Mouse (Mus musculus): ENCODE measurements around the gene Slc8a2. TPM values are rescaled to one million over a fixed set of nuclear protein-coding genes. Genes with fewer than 3 reads are reported as not detected.

Gene Slc8a2
- polyA plus RNA-seq, 1 experiment from 2014 or later = 0.13 TPM

DNA sequence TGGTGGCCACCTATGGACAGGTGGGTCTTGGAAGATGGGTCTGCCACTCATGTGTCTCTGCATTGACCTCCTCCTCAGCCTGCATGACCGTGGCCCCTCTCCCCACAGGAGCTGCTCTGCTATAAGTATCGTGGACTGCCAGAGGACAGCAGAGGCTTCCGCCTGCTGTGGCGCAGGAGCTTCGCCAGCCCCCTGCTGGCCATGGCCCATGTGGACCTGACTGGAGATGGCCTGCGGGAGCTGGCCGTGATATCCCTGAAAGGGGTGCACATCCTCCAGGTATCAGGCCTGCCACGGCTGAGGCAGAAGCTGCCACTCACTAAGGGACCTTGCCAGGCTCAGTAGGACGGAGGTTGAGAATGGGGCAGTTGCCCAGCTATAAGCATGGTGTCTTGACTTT, 3.8 kb upstream of the Slc8a2 start:
- H3K27ac ChIP-seq = no peak overlapping the region
- no peaks in the 10 kb centered on the region for H3K27me3 ChIP-seq
- H3K4me1 ChIP-seq (replicated peaks) = peaks cover 27% of the 10 kb centered on the region
- H3K9me3 ChIP-seq (replicated peaks) = no peaks in the 10 kb centered on the region
- H3K4me3 ChIP-seq = no peak overlapping the region
- H3K36me3 ChIP-seq = peaks cover 11% of the 10 kb centered on the region
- no peak overlapping the region for H3K9ac ChIP-seq
- no peak for ATAC-seq (replicated peaks; ENCODE audit: insufficient number of reproducible peaks, insufficient read depth, low FRiP score, low read depth)
- 79% methylated on average over 9 of the region's 9 CpGs for WGBS
- no peak overlapping the region for H3K4me2 ChIP-seq

DNA sequence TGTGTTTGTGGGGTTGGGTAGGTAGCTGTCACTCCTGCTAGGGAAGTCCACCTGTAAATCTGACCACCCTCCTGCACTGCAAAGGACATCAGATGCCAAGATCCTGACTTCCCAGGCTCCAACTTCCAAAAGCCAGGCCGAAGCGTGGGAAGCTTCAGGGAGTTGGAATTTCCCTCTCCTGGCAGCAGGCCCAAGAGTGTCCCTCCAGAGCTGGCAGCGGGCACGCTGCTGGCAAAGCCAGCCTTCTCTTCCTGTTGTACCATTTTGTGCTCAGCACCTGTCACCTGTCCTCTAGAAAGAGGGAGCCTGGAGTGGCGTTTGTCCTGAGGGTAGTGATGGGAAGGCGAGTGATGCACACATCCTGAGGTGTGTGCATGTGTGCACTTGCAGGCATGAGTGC, 1.3 kb upstream of the Slc8a2 start:
- no peaks in the 10 kb centered on the region for H3K27me3 ChIP-seq
- H3K4me2 ChIP-seq = peak overlapping the region; percentile 85; the same call in 1 of the 2 replicates
- 53% methylated on average over 6 of the region's 6 CpGs for WGBS

DNA sequence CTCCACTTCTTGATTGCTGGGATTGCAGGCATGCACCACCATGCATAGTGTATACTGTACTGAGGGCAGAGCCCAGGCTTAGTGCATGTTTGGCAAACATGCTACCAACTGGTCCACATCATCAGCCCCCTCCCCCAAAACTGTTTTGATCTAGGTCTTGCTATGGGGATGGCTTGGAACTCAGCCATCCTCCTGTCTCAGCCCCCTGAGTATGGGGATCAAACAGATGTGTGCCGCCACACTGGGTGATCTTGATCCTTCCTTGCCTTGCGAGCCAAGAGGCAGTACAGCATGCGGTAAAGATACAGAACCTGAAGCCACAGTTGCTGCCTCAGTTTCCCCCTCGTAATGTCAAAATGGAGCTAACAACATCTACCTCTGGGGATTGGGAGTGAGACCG, 727 bp upstream of the Slc8a2 start:
- Histone ChIP-seq H3K9me3 (replicated peaks) (no peaks in the 10 kb centered on the region), H3K4me1 (replicated peaks) (peaks cover 37% of the 10 kb centered on the region), H3K4me3 (peak overlapping the region; percentile 60), H3K9ac (0 out of 2 replicates have a peak overlapping the region, but pooled peaks have one; percentile 33), H3K27ac (peak overlapping the region; percentile 88), H3K4me2 (peak overlapping the region; percentile 85), H3K36me3 (peaks cover 11% of the 10 kb centered on the region), H3K27me3 (no peaks in the 10 kb centered on the region)
- ATAC-seq (replicated peaks; ENCODE audit: insufficient number of reproducible peaks, insufficient read depth, low FRiP score, low read depth) = no peak
- WGBS = 49% methylated on average over 5 of the region's 5 CpGs

More for the DNA sequence above, 1.3 kb upstream of the Slc8a2 start:
- peak overlapping the region; percentile 88 for H3K27ac ChIP-seq
- no peak for ATAC-seq (replicated peaks; ENCODE audit: insufficient number of reproducible peaks, insufficient read depth, low FRiP score, low read depth)
- H3K9me3 ChIP-seq (replicated peaks) = no peaks in the 10 kb centered on the region
- no peak overlapping the region for H3K9ac ChIP-seq
- H3K4me3 ChIP-seq = no peak overlapping the region
- peaks cover 11% of the 10 kb centered on the region for H3K36me3 ChIP-seq
- H3K4me1 ChIP-seq (replicated peaks) = peaks cover 37% of the 10 kb centered on the region

DNA sequence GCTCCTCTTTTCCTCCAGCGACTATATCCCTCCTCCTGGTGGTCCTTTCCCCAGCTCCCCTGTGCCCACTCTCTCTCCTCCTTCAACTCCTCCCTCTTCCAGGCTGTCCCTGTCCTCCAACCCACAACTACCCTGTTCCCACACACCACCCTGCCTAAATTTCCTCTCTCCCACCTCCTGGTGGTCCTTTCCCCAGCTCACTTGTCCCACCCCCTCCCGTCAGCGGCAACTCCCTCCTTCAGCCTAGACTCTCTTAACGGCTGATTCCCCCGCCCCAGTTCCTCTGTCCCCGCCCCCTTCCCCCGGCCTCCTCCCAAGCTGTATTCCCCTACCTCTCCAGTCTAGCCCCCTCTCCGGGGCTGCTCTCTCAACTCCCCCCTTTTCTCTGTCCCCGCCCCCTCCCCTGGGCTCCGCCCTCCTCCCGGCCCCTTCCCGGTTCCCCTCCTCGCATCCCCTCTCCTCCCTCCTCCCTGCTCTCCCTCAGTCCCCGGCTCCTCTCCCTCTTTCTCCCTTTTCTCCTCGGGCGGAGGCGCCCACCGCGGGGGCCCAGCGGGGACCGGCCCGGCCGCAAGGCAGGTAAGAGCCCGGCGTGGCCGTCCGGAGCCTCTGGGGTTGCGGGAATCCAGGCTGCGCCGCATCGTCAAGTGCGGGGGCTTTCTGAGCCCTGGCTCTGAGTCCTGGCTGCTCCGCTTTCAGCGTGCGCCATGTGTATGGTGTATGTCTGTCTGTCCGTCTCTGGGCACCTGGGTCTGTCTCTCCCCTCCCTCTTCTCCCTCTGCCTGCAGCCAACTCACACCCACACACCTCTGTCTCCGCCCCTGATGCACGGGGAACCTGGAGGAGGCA, 443 bp downstream of the Slc8a2 start:
- Histone ChIP-seq H3K4me1 (replicated peaks) (peaks cover 37% of the 10 kb centered on the region), H3K27me3 (no peaks in the 10 kb centered on the region), H3K4me3 (peak overlapping the region; percentile 60), H3K4me2 (peak overlapping the region; percentile 85), H3K9ac (peak overlapping the region; percentile 62), H3K36me3 (peaks cover 9% of the 10 kb centered on the region), H3K27ac (peak overlapping the region; percentile 88), H3K9me3 (replicated peaks) (no peaks in the 10 kb centered on the region)
- under 1% methylated on average over 32 of the region's 38 CpGs for WGBS
- peak; percentile 60 for ATAC-seq (replicated peaks; ENCODE audit: insufficient number of reproducible peaks, insufficient read depth, low FRiP score, low read depth)

DNA sequence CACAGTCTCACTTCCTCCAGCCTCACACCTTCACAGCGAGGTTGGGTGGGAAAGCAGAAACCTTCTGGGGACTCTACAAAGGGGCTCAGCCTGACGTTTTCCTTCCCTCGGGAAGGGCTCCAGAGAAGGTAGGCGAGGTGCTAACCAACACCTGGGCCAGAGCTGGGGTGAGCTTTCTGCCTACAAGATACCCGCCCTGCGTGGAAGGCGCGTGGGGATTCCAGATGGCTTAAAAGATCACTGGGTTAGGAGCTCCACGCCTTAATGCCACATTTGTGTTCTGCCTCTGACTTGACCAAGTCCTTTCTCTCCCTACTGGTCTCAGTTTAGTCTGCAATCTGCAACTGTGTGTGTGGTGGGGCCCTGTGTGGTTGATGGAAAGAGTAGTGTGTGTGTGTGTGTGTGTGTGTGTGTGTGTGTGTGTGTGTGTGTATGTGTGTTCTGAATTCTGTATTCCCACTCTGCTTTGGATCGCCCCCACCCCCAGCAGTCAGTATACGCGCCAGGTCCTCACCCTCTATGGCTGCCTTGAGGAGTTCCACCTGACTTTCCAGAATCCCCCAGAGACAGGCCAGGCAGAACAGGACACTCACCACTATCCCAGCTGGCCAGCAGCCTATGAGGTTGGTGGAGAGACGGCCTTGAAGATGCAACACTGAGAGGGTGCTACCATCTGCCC, 1.5 kb downstream of the Slc8a2 start:
- Histone ChIP-seq H3K9me3 (replicated peaks) (no peaks in the 10 kb centered on the region), H3K36me3 (0 out of 2 replicates have a peak, but pooled peaks cover under 1% of the 10 kb centered on the region), H3K4me3 (peak overlapping the region; percentile 60), H3K4me1 (replicated peaks) (peaks cover 37% of the 10 kb centered on the region), H3K4me2 (peak overlapping the region; percentile 85), H3K9ac (no peak overlapping the region), H3K27me3 (no peaks in the 10 kb centered on the region), H3K27ac (no peak overlapping the region)
- WGBS = 41% methylated on average over 13 of the region's 13 CpGs
- no peak for ATAC-seq (replicated peaks; ENCODE audit: insufficient number of reproducible peaks, insufficient read depth, low FRiP score, low read depth)

DNA sequence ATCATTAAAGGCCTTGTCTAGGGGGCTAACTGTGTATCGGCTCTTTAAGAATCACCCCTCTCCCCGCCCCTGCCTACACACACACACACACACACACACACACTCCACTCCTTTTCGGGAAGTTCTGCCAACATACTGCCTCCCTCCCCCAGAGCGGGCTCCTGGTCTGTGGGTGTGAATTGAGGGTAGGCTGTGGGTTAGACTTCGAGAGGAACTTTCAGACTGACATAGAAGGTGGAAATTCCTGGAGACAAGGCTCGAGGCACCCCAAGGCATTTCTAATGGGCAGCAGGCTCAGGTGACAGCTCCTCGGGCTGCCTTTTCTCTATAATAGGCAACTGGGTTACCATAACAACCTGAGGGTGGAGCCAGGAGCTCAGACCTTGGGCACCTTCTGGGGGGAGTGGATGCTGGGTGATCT, 2.5 kb downstream of the Slc8a2 start:
- no peak overlapping the region for H3K4me3 ChIP-seq
- 12% methylated on average over 7 of the region's 7 CpGs for WGBS
- H3K9me3 ChIP-seq (replicated peaks) = no peaks in the 10 kb centered on the region
- no peak overlapping the region for H3K9ac ChIP-seq
- peaks cover 37% of the 10 kb centered on the region for H3K4me1 ChIP-seq (replicated peaks)
- no peak for ATAC-seq (replicated peaks; ENCODE audit: insufficient number of reproducible peaks, insufficient read depth, low FRiP score, low read depth)
- no peak overlapping the region for H3K27ac ChIP-seq
- no peaks in the 10 kb centered on the region for H3K27me3 ChIP-seq
- no peak overlapping the region for H3K4me2 ChIP-seq
- H3K36me3 ChIP-seq = no peaks in the 10 kb centered on the region

DNA sequence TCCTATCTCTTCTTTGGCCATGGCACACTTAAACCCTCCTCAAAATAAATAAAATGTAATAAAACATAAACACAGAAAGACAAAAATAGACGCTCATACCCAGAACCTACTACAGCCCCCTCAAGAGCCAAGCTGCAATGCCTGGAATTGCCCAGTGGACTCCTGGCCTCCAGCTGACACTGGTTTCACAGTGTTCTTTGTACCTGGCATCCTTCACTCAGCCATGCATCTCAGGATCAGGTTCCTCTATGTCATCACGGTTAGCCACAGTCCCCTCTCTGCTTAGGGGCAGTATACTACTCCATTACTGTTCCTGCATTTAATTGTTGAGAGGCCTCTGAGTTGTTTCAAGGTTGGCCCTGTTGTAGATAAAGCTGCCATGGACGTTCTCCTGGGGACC, 3.3 kb downstream of the Slc8a2 start:
- WGBS = 55% methylated on average over 3 of the region's 3 CpGs
- Histone ChIP-seq H3K27ac (no peak overlapping the region), H3K27me3 (no peaks in the 10 kb centered on the region), H3K9me3 (replicated peaks) (no peaks in the 10 kb centered on the region), H3K36me3 (no peaks in the 10 kb centered on the region), H3K4me1 (replicated peaks) (peaks cover 36% of the 10 kb centered on the region), H3K4me2 (no peak overlapping the region), H3K9ac (no peak overlapping the region), H3K4me3 (no peak overlapping the region)
- ATAC-seq (replicated peaks; ENCODE audit: insufficient number of reproducible peaks, insufficient read depth, low FRiP score, low read depth) = no peak

DNA sequence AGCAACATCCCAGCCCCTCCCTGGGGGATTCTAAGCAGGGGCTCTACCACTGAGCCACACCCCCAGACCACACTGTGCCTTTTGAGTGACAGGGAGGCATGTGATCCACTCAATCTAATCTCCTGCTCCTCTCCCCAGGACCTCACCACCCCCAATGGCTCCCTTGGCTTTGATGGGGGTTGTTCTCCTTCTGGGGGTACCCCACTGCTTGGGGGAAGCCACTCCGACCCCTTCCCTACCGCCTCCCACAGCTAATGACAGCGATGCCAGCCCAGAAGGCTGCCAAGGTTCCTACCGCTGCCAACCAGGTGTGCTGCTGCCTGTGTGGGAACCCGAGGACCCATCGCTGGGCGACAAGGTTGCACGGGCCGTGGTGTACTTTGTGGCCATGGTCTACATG, 4.1 kb downstream of the Slc8a2 start:
- 90% methylated on average over 9 of the region's 9 CpGs for WGBS

DNA sequence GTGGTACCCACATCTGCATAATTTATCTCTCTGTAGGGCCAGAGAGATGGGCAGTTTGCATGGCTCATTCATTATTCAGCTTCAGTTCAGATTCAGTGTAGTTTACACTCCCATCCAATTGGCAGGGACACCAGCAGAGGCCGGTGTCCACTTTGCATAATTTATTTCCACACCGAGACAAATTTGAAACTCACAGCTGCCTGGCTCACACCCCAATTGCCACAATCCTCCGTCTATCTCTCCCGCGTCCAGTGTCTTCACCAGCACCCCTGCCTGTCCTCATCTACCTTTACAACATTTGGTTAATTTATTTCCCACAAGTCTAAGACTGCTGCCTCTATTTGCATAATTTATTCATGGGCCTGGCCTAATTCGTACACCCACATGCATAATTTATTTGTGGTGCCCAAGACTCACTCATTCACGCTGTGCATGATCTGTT, 5.3 kb downstream of the Slc8a2 start:
- Histone ChIP-seq H3K4me3 (no peak overlapping the region), H3K9ac (no peak overlapping the region), H3K36me3 (no peaks in the 10 kb centered on the region), H3K27ac (no peak overlapping the region), H3K27me3 (no peaks in the 10 kb centered on the region), H3K9me3 (replicated peaks) (no peaks in the 10 kb centered on the region), H3K4me2 (no peak overlapping the region), H3K4me1 (replicated peaks) (peaks cover 17% of the 10 kb centered on the region)
- no peak for ATAC-seq (replicated peaks; ENCODE audit: insufficient number of reproducible peaks, insufficient read depth, low FRiP score, low read depth)
- WGBS = 67% methylated on average over 7 of the region's 7 CpGs

More for the DNA sequence above, 4.1 kb downstream of the Slc8a2 start:
- Histone ChIP-seq H3K27ac (no peak overlapping the region), H3K4me1 (replicated peaks) (peaks cover 28% of the 10 kb centered on the region), H3K36me3 (no peaks in the 10 kb centered on the region), H3K4me2 (no peak overlapping the region), H3K27me3 (no peaks in the 10 kb centered on the region), H3K4me3 (no peak overlapping the region), H3K9me3 (replicated peaks) (no peaks in the 10 kb centered on the region), H3K9ac (no peak overlapping the region)
- ATAC-seq (replicated peaks; ENCODE audit: insufficient number of reproducible peaks, insufficient read depth, low FRiP score, low read depth) = no peak

DNA sequence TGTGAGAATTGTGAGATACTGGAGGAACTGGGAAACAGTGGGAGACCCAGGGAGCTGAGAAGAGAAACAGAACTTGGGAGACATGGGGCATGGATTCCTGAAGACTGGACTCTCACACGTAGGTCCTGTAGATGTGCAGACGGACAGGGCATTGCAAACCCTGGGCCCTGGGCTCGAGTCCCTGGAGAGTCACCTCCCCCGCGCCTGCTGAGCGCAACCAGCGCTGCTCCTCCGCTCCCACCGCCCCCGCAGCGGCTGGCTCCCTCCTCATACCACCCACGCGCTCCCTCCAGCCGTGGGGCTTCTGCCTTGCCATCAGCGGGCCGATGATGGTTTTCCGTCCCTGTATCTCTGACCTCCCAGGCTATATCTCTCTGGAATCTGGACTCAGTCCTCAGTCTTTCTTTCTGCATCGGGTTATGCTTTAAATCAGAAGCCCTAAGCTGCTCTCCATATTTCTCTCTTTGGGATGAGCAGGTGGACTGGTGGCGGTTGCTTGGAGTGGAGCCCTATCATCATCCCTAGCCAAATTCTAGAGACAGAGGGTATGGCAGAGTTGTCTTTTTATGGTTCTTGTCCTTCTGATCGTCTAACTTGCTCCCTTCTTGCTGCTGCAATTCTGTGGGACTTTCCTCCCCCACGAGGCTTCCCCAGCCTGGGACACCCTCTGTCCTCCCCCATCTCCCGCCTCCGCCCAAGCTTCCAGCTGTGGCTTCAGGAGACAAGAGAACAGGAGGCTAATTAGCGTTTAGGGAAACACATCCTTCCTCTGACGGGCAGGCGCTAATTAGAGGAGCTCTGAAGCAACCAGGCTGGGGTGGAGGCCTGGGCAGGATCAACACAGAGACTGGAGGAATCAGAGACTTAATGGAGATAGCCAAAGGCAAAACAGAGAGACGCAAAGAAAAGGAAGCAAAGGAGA, 17.1 kb downstream of the Slc8a2 start:
- H3K36me3 ChIP-seq = no peaks in the 10 kb centered on the region
- WGBS = 25% methylated on average over 27 of the region's 27 CpGs
- H3K27me3 ChIP-seq = peaks cover 25% of the 10 kb centered on the region
- no peak overlapping the region for H3K4me3 ChIP-seq
- H3K9ac ChIP-seq = no peak overlapping the region
- H3K4me2 ChIP-seq = no peak overlapping the region
- no peak overlapping the region for H3K27ac ChIP-seq
- H3K4me1 ChIP-seq (replicated peaks) = no peaks in the 10 kb centered on the region
- no peaks in the 10 kb centered on the region for H3K9me3 ChIP-seq (replicated peaks)
- no peak for ATAC-seq (replicated peaks; ENCODE audit: insufficient number of reproducible peaks, insufficient read depth, low FRiP score, low read depth)

DNA sequence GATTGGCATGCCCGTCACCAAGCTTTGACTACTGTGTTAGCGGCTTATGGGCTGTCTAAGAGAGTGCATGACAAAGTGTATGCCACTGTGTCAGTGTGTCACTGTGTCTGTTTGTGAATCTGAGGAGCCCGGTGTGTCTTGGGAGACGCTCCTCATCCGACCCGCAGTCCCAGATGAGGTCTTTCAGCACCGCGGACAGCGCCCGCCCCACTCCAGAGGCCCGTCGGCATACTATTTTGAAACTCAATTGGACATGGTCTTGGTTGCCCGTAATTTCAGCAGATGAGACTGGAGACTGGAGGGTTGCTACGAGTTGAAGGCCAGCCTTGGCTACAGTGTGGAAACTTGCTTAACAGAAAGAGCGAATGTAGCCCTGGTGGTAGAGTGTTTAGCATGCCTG, 18.0 kb downstream of the Slc8a2 start:
- 10% methylated on average over 15 of the region's 15 CpGs for WGBS
- no peak for ATAC-seq (replicated peaks; ENCODE audit: insufficient number of reproducible peaks, insufficient read depth, low FRiP score, low read depth)

More for the DNA sequence above, 18.0 kb downstream of the Slc8a2 start:
- H3K9me3 ChIP-seq (replicated peaks) = no peaks in the 10 kb centered on the region
- H3K36me3 ChIP-seq = no peaks in the 10 kb centered on the region
- no peak overlapping the region for H3K4me3 ChIP-seq
- H3K9ac ChIP-seq = no peak overlapping the region
- peaks cover 25% of the 10 kb centered on the region for H3K27me3 ChIP-seq
- H3K4me2 ChIP-seq = no peak overlapping the region
- no peak overlapping the region for H3K27ac ChIP-seq
- no peaks in the 10 kb centered on the region for H3K4me1 ChIP-seq (replicated peaks)

Data from heart, embryonic 15.5 days (tissue).